Mouse (Mus musculus): ENCODE measurements around the gene Pimreg. TPM values are rescaled to one million over a fixed set of nuclear protein-coding genes. Genes with fewer than 3 reads are reported as not detected.

Pimreg gene
- polyA plus RNA-seq, 1 experiment from 2014 or later = 87.5 TPM

GRCm38 (mm10) chr11:72067326-72067725 is 25.5 kb downstream of the Pimreg start:
- WGBS = 79% methylated on average over 5 of the region's 5 CpGs

GRCm38 (mm10) chr11:72068026-72068425 is 26.2 kb downstream of the Pimreg start:
- Histone ChIP-seq H3K4me2 (no peak overlapping the region), H3K27ac (replicated peaks) (no peak overlapping the region), H3K36me3 (no peaks in the 10 kb centered on the region), H3K4me3 (no peak overlapping the region), H3K9ac (no peak overlapping the region), H3K27me3 (replicated peaks) (no peaks in the 10 kb centered on the region), H3K4me1 (no peaks in the 10 kb centered on the region), H3K9me3 (peaks cover 22% of the 10 kb centered on the region)
- WGBS = 66% methylated on average over 7 of the region's 7 CpGs
- ATAC-seq (ENCODE audit: extremely low read depth, insufficient number of reproducible peaks, low FRiP score, low TSS enrichment) = no peak

More at GRCm38 (mm10) chr11:72067326-72067725, 25.5 kb downstream of the Pimreg start:
- H3K9ac ChIP-seq = no peak overlapping the region
- H3K4me3 ChIP-seq = no peak overlapping the region
- H3K27me3 ChIP-seq (replicated peaks) = no peaks in the 10 kb centered on the region
- H3K27ac ChIP-seq (replicated peaks) = no peak overlapping the region
- H3K4me2 ChIP-seq = no peak overlapping the region
- H3K36me3 ChIP-seq = no peaks in the 10 kb centered on the region
- H3K9me3 ChIP-seq = peaks cover 22% of the 10 kb centered on the region
- no peak for ATAC-seq (ENCODE audit: extremely low read depth, insufficient number of reproducible peaks, low FRiP score, low TSS enrichment)
- H3K4me1 ChIP-seq = no peaks in the 10 kb centered on the region

- no peaks in the 10 kb centered on the region; the same call in 1 of the 2 replicates for H3K27me3 ChIP-seq (replicated peaks)
- H3K9me3 ChIP-seq = no peaks in the 10 kb centered on the region
- 72% methylated on average over 9 of the region's 9 CpGs for WGBS
- no peaks in the 10 kb centered on the region for H3K36me3 ChIP-seq
- no peak overlapping the region for H3K27ac ChIP-seq (replicated peaks)
- H3K9ac ChIP-seq = no peak overlapping the region
- H3K4me2 ChIP-seq = no peak overlapping the region
- ATAC-seq (ENCODE audit: extremely low read depth, insufficient number of reproducible peaks, low FRiP score, low TSS enrichment) = no peak
- no peak overlapping the region for H3K4me3 ChIP-seq
- H3K4me1 ChIP-seq = no peaks in the 10 kb centered on the region
Observed at GRCm38 (mm10) chr11:72070733-72071132, 28.9 kb downstream of the Pimreg start.

GRCm38 (mm10) chr11:72072331-72072905 is 30.6 kb downstream of the Pimreg start:
- no peak overlapping the region for H3K9ac ChIP-seq
- H3K27ac ChIP-seq (replicated peaks) = no peak overlapping the region
- no peak for ATAC-seq (ENCODE audit: extremely low read depth, insufficient number of reproducible peaks, low FRiP score, low TSS enrichment)
- H3K27me3 ChIP-seq (replicated peaks) = peaks cover 8% of the 10 kb centered on the region; the same call in 1 of the 2 replicates
- H3K4me1 ChIP-seq = no peaks in the 10 kb centered on the region
- no peaks in the 10 kb centered on the region for H3K9me3 ChIP-seq
- WGBS = 51% methylated on average over 6 of the region's 6 CpGs
- H3K36me3 ChIP-seq = no peaks in the 10 kb centered on the region
- H3K4me3 ChIP-seq = no peak overlapping the region
- no peak overlapping the region for H3K4me2 ChIP-seq

GRCm38 (mm10) chr11:72074230-72074629 is 32.4 kb downstream of the Pimreg start:
- Histone ChIP-seq H3K4me1 (peaks cover 10% of the 10 kb centered on the region), H3K9ac (no peak overlapping the region), H3K27ac (replicated peaks) (no peak overlapping the region), H3K9me3 (no peaks in the 10 kb centered on the region), H3K4me3 (no peak overlapping the region), H3K36me3 (no peaks in the 10 kb centered on the region), H3K27me3 (replicated peaks) (peaks cover 8% of the 10 kb centered on the region; the same call in 1 of the 2 replicates), H3K4me2 (no peak overlapping the region)
- WGBS = 52% methylated on average over 13 of the region's 13 CpGs
- no peak for ATAC-seq (ENCODE audit: extremely low read depth, insufficient number of reproducible peaks, low FRiP score, low TSS enrichment)

GRCm38 (mm10) chr11:72078056-72078455 is 36.2 kb downstream of the Pimreg start:
- Histone ChIP-seq H3K4me1 (peaks cover 10% of the 10 kb centered on the region), H3K36me3 (no peaks in the 10 kb centered on the region), H3K27ac (replicated peaks) (no peak overlapping the region), H3K4me3 (no peak overlapping the region), H3K27me3 (replicated peaks) (peaks cover 8% of the 10 kb centered on the region; the same call in 1 of the 2 replicates), H3K9ac (no peak overlapping the region), H3K4me2 (no peak overlapping the region), H3K9me3 (no peaks in the 10 kb centered on the region)
- WGBS = 43% methylated on average over 3 of the region's 3 CpGs
- ATAC-seq (ENCODE audit: extremely low read depth, insufficient number of reproducible peaks, low FRiP score, low TSS enrichment) = no peak

- 28% methylated on average over 4 of the region's 4 CpGs for WGBS
- Histone ChIP-seq H3K9ac (no peak overlapping the region), H3K4me2 (no peak overlapping the region), H3K4me1 (peaks cover 10% of the 10 kb centered on the region), H3K27me3 (replicated peaks) (0 out of 2 replicates have a peak, but pooled peaks cover 8% of the 10 kb centered on the region), H3K27ac (replicated peaks) (no peak overlapping the region), H3K9me3 (no peaks in the 10 kb centered on the region), H3K36me3 (no peaks in the 10 kb centered on the region), H3K4me3 (no peak overlapping the region)
- no peak for ATAC-seq (ENCODE audit: extremely low read depth, insufficient number of reproducible peaks, low FRiP score, low TSS enrichment)
Observed at GRCm38 (mm10) chr11:72078647-72079046, 36.8 kb downstream of the Pimreg start.

GRCm38 (mm10) chr11:72080461-72080860 is 38.6 kb downstream of the Pimreg start:
- Histone ChIP-seq H3K36me3 (no peaks in the 10 kb centered on the region), H3K9me3 (no peaks in the 10 kb centered on the region), H3K4me1 (peaks cover 17% of the 10 kb centered on the region), H3K9ac (no peak overlapping the region), H3K27me3 (replicated peaks) (0 out of 2 replicates have a peak, but pooled peaks cover 8% of the 10 kb centered on the region), H3K27ac (replicated peaks) (no peak overlapping the region), H3K4me3 (no peak overlapping the region), H3K4me2 (no peak overlapping the region)
- WGBS = 77% methylated on average over 6 of the region's 6 CpGs
- no peak for ATAC-seq (ENCODE audit: extremely low read depth, insufficient number of reproducible peaks, low FRiP score, low TSS enrichment)

- 89% methylated on average over 4 of the region's 4 CpGs for WGBS
- no peaks in the 10 kb centered on the region for H3K36me3 ChIP-seq
- H3K27me3 ChIP-seq (replicated peaks) = no peaks in the 10 kb centered on the region
- ATAC-seq (ENCODE audit: extremely low read depth, insufficient number of reproducible peaks, low FRiP score, low TSS enrichment) = no peak
- no peak overlapping the region for H3K9ac ChIP-seq
- H3K27ac ChIP-seq (replicated peaks) = no peak overlapping the region
- no peaks in the 10 kb centered on the region for H3K9me3 ChIP-seq
- H3K4me2 ChIP-seq = no peak overlapping the region
- no peak overlapping the region for H3K4me3 ChIP-seq
- H3K4me1 ChIP-seq = peaks cover 39% of the 10 kb centered on the region
Observed at GRCm38 (mm10) chr11:72082601-72083000, 40.8 kb downstream of the Pimreg start.

- H3K27ac ChIP-seq (replicated peaks) = no peak overlapping the region
- no peak for ATAC-seq (ENCODE audit: extremely low read depth, insufficient number of reproducible peaks, low FRiP score, low TSS enrichment)
- no peaks in the 10 kb centered on the region for H3K27me3 ChIP-seq (replicated peaks)
- H3K9me3 ChIP-seq = no peaks in the 10 kb centered on the region
- peaks cover 36% of the 10 kb centered on the region for H3K4me1 ChIP-seq
- WGBS = 89% methylated on average over 15 of the region's 15 CpGs
- H3K4me2 ChIP-seq = no peak overlapping the region
- H3K36me3 ChIP-seq = no peaks in the 10 kb centered on the region
- no peak overlapping the region for H3K9ac ChIP-seq
- no peak overlapping the region for H3K4me3 ChIP-seq
Observed at GRCm38 (mm10) chr11:72084337-72084736, 42.5 kb downstream of the Pimreg start.

- 22% methylated on average over 11 of the region's 11 CpGs for WGBS
- Histone ChIP-seq H3K4me2 (peak overlapping the region; percentile 44), H3K27ac (replicated peaks) (peak overlapping the region; percentile 82), H3K4me3 (no peak overlapping the region), H3K9me3 (no peaks in the 10 kb centered on the region), H3K36me3 (no peaks in the 10 kb centered on the region), H3K27me3 (replicated peaks) (no peaks in the 10 kb centered on the region), H3K4me1 (peaks cover 36% of the 10 kb centered on the region), H3K9ac (0 out of 2 replicates have a peak overlapping the region, but pooled peaks have one; percentile 33)
- ATAC-seq (ENCODE audit: extremely low read depth, insufficient number of reproducible peaks, low FRiP score, low TSS enrichment) = no peak
Observed at GRCm38 (mm10) chr11:72086251-72087046, 44.6 kb downstream of the Pimreg start.
